ENCODE assay signal across 28 mouse cellular contexts in the genomic region with DNA sequence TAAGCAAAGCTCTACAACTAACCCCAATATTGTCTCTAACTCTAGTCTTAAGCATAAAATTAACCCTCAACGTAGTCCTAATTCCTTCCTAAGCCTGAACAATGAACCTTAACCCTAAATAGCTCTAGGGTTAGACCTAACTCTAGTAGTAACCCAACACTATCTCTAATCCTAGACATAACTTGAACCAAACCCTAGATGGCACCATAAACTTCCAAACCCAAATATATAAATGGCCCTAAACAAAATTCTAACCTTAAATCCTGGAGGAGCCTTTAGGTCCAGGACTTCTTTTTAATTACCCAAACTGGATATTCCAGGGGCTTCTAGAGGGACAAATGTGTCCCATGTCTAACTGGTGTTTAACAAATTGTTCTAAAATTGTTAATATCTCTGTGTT. TPM values are rescaled to one million over a fixed set of nuclear protein-coding genes. Genes with fewer than 3 reads are reported as not detected.
A peak's percentile ranks its signal among the peaks of the same experiment; 100 is the strongest.
DNase-seq lines count a peak whose midpoint lies in the region; ATAC-seq and TF ChIP-seq lines count a peak whose summit lies in the region.
"Had no signal": no experiment of that assay in that cellular context is flagged by ENCODE, and none has a peak within 500 bp of the region (broad histone marks: within the 10 kb centered on the region; RNA-seq: fewer than 3 reads in every experiment).

No protein-coding gene starts in this region.

- no peaks in the 10 kb centered on the region for H3K79me2 ChIP-seq in MEL (ENCODE audit: control insufficient read depth, insufficient read depth, low read length, poor library complexity)

- H3K27ac ChIP-seq in hindbrain, postnatal 0 days, result no peak overlapping the region
- no peak overlapping the region for H3K27ac ChIP-seq in hindbrain, embryonic 10.5 days
- H3K27ac ChIP-seq in left cerebral cortex, adult 2 months, result no peak overlapping the region
- H3K27ac ChIP-seq in MEL (ENCODE audit: control insufficient read depth, low read depth, low read length), result no peak overlapping the region
- H3K27ac ChIP-seq: embryonic facial prominence, embryonic 12.5 days; embryonic facial prominence, embryonic 15.5 days; heart, embryonic 15.5 days; hindbrain, embryonic 14.5 days had no signal

- DNase-seq in hindbrain, postnatal 0 days (ENCODE audit: low spot score), result no peak
- no peak for DNase-seq in hindbrain, embryonic 10.5 days (ENCODE audit: low spot score)
- DNase-seq in left cerebral cortex, adult 2 months (ENCODE audit: extremely low spot score in 1 of 2, low spot score in 2 of 2), result no peak
- no peak for DNase-seq in left cerebral cortex, postnatal 14 days (ENCODE audit: low spot score in 2 of 2)
- DNase-seq in 3T3-L1 (ENCODE audit: low read depth, low spot score), result peak; percentile 2
- DNase-seq in MEL (ENCODE audit: low read depth, low spot score), result no peak
- DNase-seq in yolk sac, embryonic 10.5 days (ENCODE audit: low spot score), result no peak
- DNase-seq: adrenal gland, postnatal 14 days; cerebellum, adult 11 months; cerebellum, adult 2 months; cerebellum, adult 9-11 months; cerebellum, postnatal 25 days; gastrocnemius, postnatal 10 days; heart, adult 18-20 months; heart, postnatal 10 days; heart, postnatal 36 days had no signal

- WGBS in hindbrain, postnatal 0 days, result 63% methylated on average over 1 of the region's 1 CpGs
- WGBS in hindbrain, embryonic 10.5 days, result 68% methylated on average over 1 of the region's 1 CpGs

- H3K4me2 ChIP-seq in hindbrain, postnatal 0 days (ENCODE audit: low read depth, low read length), result no peak overlapping the region
- H3K4me2 ChIP-seq: embryonic facial prominence, embryonic 12.5 days; embryonic facial prominence, embryonic 15.5 days; heart, embryonic 12.5 days; heart, embryonic 15.5 days; hindbrain, embryonic 14.5 days had no signal

- intact Hi-C loops in left cerebral cortex, adult 2 months (cut with DNase I), result no loop called here
- intact Hi-C loops in left cerebral cortex, postnatal 14 days (cut with DNase I), result no loop called here

- no peaks in the 10 kb centered on the region for H3K27me3 ChIP-seq in hindbrain, postnatal 0 days (ENCODE audit: insufficient read depth, low read length)
- H3K27me3 ChIP-seq in hindbrain, embryonic 10.5 days (ENCODE audit: insufficient read depth, poor library complexity, severe bottlenecking), result no peaks in the 10 kb centered on the region
- no peaks in the 10 kb centered on the region for H3K27me3 ChIP-seq in MEL (ENCODE audit: control insufficient read depth in 1 of 2, insufficient read depth in 2 of 2, low read length in 2 of 2)
- H3K27me3 ChIP-seq: embryonic facial prominence, embryonic 12.5 days; embryonic facial prominence, embryonic 15.5 days; heart, embryonic 15.5 days had no signal

- no peak overlapping the region for H3K4me3 ChIP-seq in hindbrain, postnatal 0 days (ENCODE audit: low read length)
- no peak overlapping the region for H3K4me3 ChIP-seq in hindbrain, embryonic 10.5 days
- H3K4me3 ChIP-seq in left cerebral cortex, adult 2 months, result no peak overlapping the region
- H3K4me3 ChIP-seq in MEL (ENCODE audit: control insufficient read depth in 1 of 2, insufficient read depth in 1 of 2, low read depth in 2 of 2, low read length in 2 of 2), result no peak overlapping the region
- H3K4me3 ChIP-seq: embryonic facial prominence, embryonic 12.5 days; embryonic facial prominence, embryonic 15.5 days; heart, embryonic 12.5 days; heart, embryonic 15.5 days had no signal

- no peak for ATAC-seq in hindbrain, postnatal 0 days
- ATAC-seq: CD4-positive, CD25-positive, alpha-beta regulatory T cell, adult 4 months; forebrain, embryonic 14.5 days; Patski had no signal

- H3K9me3 ChIP-seq in hindbrain, postnatal 0 days (ENCODE audit: low read length), result no peaks in the 10 kb centered on the region
- H3K9me3 ChIP-seq in hindbrain, embryonic 10.5 days, result no peaks in the 10 kb centered on the region
- no peaks in the 10 kb centered on the region for H3K9me3 ChIP-seq in MEL (replicated peaks; ENCODE audit: insufficient read depth, low read length)
- H3K9me3 ChIP-seq: embryonic facial prominence, embryonic 12.5 days; embryonic facial prominence, embryonic 15.5 days; heart, embryonic 12.5 days; heart, embryonic 15.5 days had no signal

- H3K9ac ChIP-seq in hindbrain, postnatal 0 days (replicated peaks; ENCODE audit: low read length), result no peak overlapping the region
- H3K9ac ChIP-seq in MEL (ENCODE audit: control insufficient read depth, low read depth, low read length, poor library complexity, severe bottlenecking), result no peak overlapping the region
- H3K9ac ChIP-seq: embryonic facial prominence, embryonic 12.5 days; embryonic facial prominence, embryonic 15.5 days; heart, embryonic 12.5 days; heart, embryonic 15.5 days; hindbrain, embryonic 14.5 days had no signal

- peak; percentile 45 for TF ChIP-seq CTCF in hindbrain, postnatal 0 days (IDR thresholded peaks at IDR 0.05; ENCODE audit: low read depth)
- peak; percentile 23 for TF ChIP-seq CTCF in left cerebral cortex, adult 2 months (IDR thresholded peaks at IDR 0.05)
- no peak; a peak in 1 of 6 replicates for TF ChIP-seq CTCF in MEL (IDR thresholded peaks at IDR 0.05 in 2 of 3, conservative IDR thresholded peaks at IDR 0.05 in 1 of 3; ENCODE audit: control insufficient read depth in 1 of 3, insufficient read depth in 1 of 3, low read depth in 2 of 3, low read length in 3 of 3, poor library complexity in 1 of 3, severe bottlenecking in 1 of 3)

- no peak for TF ChIP-seq POLR2A in MEL (IDR thresholded peaks at IDR 0.05; ENCODE audit: control insufficient read depth in 1 of 2, insufficient read depth in 1 of 2, low read depth in 1 of 2, low read length in 2 of 2, poor library complexity in 1 of 2)

- H3K4me1 ChIP-seq in hindbrain, postnatal 0 days (ENCODE audit: insufficient read depth, low read length), result no peaks in the 10 kb centered on the region
- H3K4me1 ChIP-seq in hindbrain, embryonic 10.5 days (replicated peaks), result no peaks in the 10 kb centered on the region
- H3K4me1 ChIP-seq in MEL (ENCODE audit: control insufficient read depth in 1 of 2, insufficient read depth in 2 of 2, low read length in 2 of 2), result no peaks in the 10 kb centered on the region
- H3K4me1 ChIP-seq: embryonic facial prominence, embryonic 12.5 days; embryonic facial prominence, embryonic 15.5 days; heart, embryonic 12.5 days; heart, embryonic 15.5 days had no signal

- no peak for TF ChIP-seq EP300 in MEL (IDR thresholded peaks at IDR 0.05; ENCODE audit: low read depth in 1 of 2, low read length in 2 of 2)

- TF ChIP-seq RAD21 in MEL (IDR thresholded peaks at IDR 0.05; ENCODE audit: low read depth, low read length), result peak; percentile 13

- H3K36me3 ChIP-seq in hindbrain, postnatal 0 days (ENCODE audit: insufficient read depth, low read length), result no peaks in the 10 kb centered on the region
- no peaks in the 10 kb centered on the region for H3K36me3 ChIP-seq in hindbrain, embryonic 10.5 days
- no peaks in the 10 kb centered on the region for H3K36me3 ChIP-seq in MEL (ENCODE audit: control insufficient read depth in 1 of 2, insufficient read depth in 2 of 2, low read length in 2 of 2)
- H3K36me3 ChIP-seq: embryonic facial prominence, embryonic 12.5 days; embryonic facial prominence, embryonic 15.5 days; heart, embryonic 12.5 days; heart, embryonic 15.5 days had no signal

TF ChIP-seq in MEL, 35 proteins besides CTCF, POLR2A, EP300 and RAD21:
- TF ChIP-seq GABPA (IDR thresholded peaks at IDR 0.05; ENCODE audit: low read depth, low read length) (no peak), CHD1 (IDR thresholded peaks at IDR 0.05; ENCODE audit: low read depth, low read length) (no peak), CHD2 (IDR thresholded peaks at IDR 0.05; ENCODE audit: low read length) (no peak), TBP (IDR thresholded peaks at IDR 0.05; ENCODE audit: low read depth, low read length) (no peak), MYC (IDR thresholded peaks at IDR 0.05; ENCODE audit: low read depth, low read length) (no peak), KAT2A (conservative IDR thresholded peaks at IDR 0.05; ENCODE audit: low read depth, low read length) (no peak), JUND (IDR thresholded peaks at IDR 0.05; ENCODE audit: low read depth, low read length) (no peak), POLR2AphosphoS2 (IDR thresholded peaks at IDR 0.05; ENCODE audit: low read length) (no peak), NRF1 (IDR thresholded peaks at IDR 0.05; ENCODE audit: insufficient read depth, low read depth, low read length, poor library complexity, severe bottlenecking) (no peak), USF2 (IDR thresholded peaks at IDR 0.05; ENCODE audit: borderline replicate concordance in 1 of 2, insufficient read depth in 1 of 2, low read depth in 1 of 2, low read length in 2 of 2) (no peak), MEF2A (IDR thresholded peaks at IDR 0.05; ENCODE audit: extremely low read depth, insufficient replicate concordance, low read depth, low read length, poor library complexity, severe bottlenecking) (no peak), HCFC1 (IDR thresholded peaks at IDR 0.05; ENCODE audit: low read depth, low read length) (no peak), GATA1 (IDR thresholded peaks at IDR 0.05; ENCODE audit: low read depth, low read length) (no peak), BHLHE40 (IDR thresholded peaks at IDR 0.05; ENCODE audit: borderline replicate concordance, low read depth, low read length) (no peak), POLR2AphosphoS5 (IDR thresholded peaks at IDR 0.05; ENCODE audit: borderline replicate concordance, low read depth, low read length) (no peak), SIN3A (IDR thresholded peaks at IDR 0.05; ENCODE audit: low read length) (no peak), ELF1 (IDR thresholded peaks at IDR 0.05; ENCODE audit: low read depth, low read length) (no peak), MYB (IDR thresholded peaks at IDR 0.05; ENCODE audit: low read depth, low read length) (no peak), MAZ (IDR thresholded peaks at IDR 0.05; ENCODE audit: low read depth, low read length) (no peak)

RNA-seq across cellular contexts. Expression of gene Elmod1, which starts 19.4 kb away (rescaled TPM):
- total RNA-seq in hindbrain, postnatal 0 days (2014; rRNA removed), result 67.3 and 80.5 TPM in 2 replicates
- polyA plus RNA-seq in hindbrain, postnatal 0 days (2015; fragmentation: Nextera tagmentation; extraction: Ambion mirVana), result 22.0 and 25.0 TPM in 2 replicates
- 0.80 and 1.2 TPM in 2 replicates for polyA plus RNA-seq in hindbrain, embryonic 10.5 days (2016; fragmentation: Nextera tagmentation; extraction: Ambion mirVana)
- total RNA-seq in left cerebral cortex, adult 2 months (2021), result 100 to 1,000 TPM; 173 to 176 TPM
- 100 to 1,000 TPM; 181 to 192 TPM for total RNA-seq in left cerebral cortex, postnatal 14 days (2021)
- not detected in 2 replicates for total RNA-seq in MEL (2012; rRNA removed)
- polyA plus RNA-seq in MEL (2012; ENCODE audit: insufficient read depth in 1 of 2, insufficient read length in 2 of 2, low read depth in 1 of 2, low replicate concordance in 2 of 2, missing spikeins in 1 of 2), result not detected
- total RNA-seq: common myeloid progenitor, adult 5-6 weeks; gastrocnemius, adult 18-20 months; gastrocnemius, postnatal 4 days had no signal
- polyA plus RNA-seq: C2C12; CD4-positive, CD25-positive, alpha-beta regulatory T cell, adult 4 months; heart, embryonic 12.5 days had no signal

Comparison
In these comparisons a context has a peak if more than half of its experiments do, and no peak if none do; other contexts are left out.
1. CTCF ChIP-seq: peak in hindbrain, postnatal 0 days (single experiment) and left cerebral cortex, adult 2 months (single experiment); none in MEL (0 of 3).
2. RNA of gene Elmod1, which starts 19.4 kb away (total RNA-seq): 181 to 192 TPM in left cerebral cortex, postnatal 14 days, 173 to 176 TPM in left cerebral cortex, adult 2 months and 67.3 to 80.5 TPM in hindbrain, postnatal 0 days; not detected in MEL; every median in the first group is over 10 times any median in the second.